8 mouse cellular contexts compared by ENCODE assay signal in genomic region chr13:23620733-23621531, GRCm38 (mm10). TPM values are rescaled to one million over a fixed set of nuclear protein-coding genes. Genes with fewer than 3 reads are reported as not detected.
DNase-seq lines count a peak whose midpoint lies in the region; ATAC-seq and TF ChIP-seq lines count a peak whose summit lies in the region.

Hist1h2be (minus strand) TSS chr13:23621124.

- peak; percentile 36; the same call in 1 of the 2 replicates for TF ChIP-seq POLR2A in brain, embryonic 14.5 days (IDR thresholded peaks at IDR 0.05; ENCODE audit: borderline replicate concordance, extremely low read depth, insufficient read depth, insufficient read length, poor library complexity, severe bottlenecking)
- no peak for TF ChIP-seq POLR2A in limb, embryonic 14.5 days (IDR thresholded peaks at IDR 0.05; ENCODE audit: borderline replicate concordance, extremely low read depth, insufficient read depth, insufficient read length)
- TF ChIP-seq POLR2A in spleen, adult 2 months (IDR thresholded peaks at IDR 0.05; ENCODE audit: low read depth, low read length): no peak; the same call in 1 of the 2 replicates

- peak within 1 kb of the TSS; percentile 93 for H3K27ac ChIP-seq in heart, embryonic 10.5 days
- H3K27ac ChIP-seq in kidney, embryonic 14.5 days (ENCODE audit: low read depth, low read length): peak within 1 kb of the TSS; percentile 99
- peak within 1 kb of the TSS; percentile 97 for H3K27ac ChIP-seq in limb, embryonic 14.5 days (replicated peaks; ENCODE audit: low read depth, low read length)
- H3K27ac ChIP-seq in midbrain, embryonic 16.5 days (ENCODE audit: low read length): peak within 1 kb of the TSS; percentile 89
- peak within 1 kb of the TSS; percentile 95 for H3K27ac ChIP-seq in spleen, adult 2 months (ENCODE audit: insufficient read depth, low read length)

- H3K27me3 ChIP-seq in erythroblast, embryonic 14.5 days (ENCODE audit: control insufficient read depth): peaks cover 17% of the 10 kb centered on the region
- no peaks in the 10 kb centered on the region for H3K27me3 ChIP-seq in heart, embryonic 10.5 days (ENCODE audit: insufficient read depth, poor library complexity, severe bottlenecking)
- H3K27me3 ChIP-seq in kidney, embryonic 14.5 days (ENCODE audit: control insufficient read depth, insufficient read depth, low read length): no peaks in the 10 kb centered on the region
- no peaks in the 10 kb centered on the region for H3K27me3 ChIP-seq in limb, embryonic 14.5 days (ENCODE audit: control insufficient read depth, insufficient read depth, low read length)
- H3K27me3 ChIP-seq in midbrain, embryonic 16.5 days (ENCODE audit: control insufficient read depth, insufficient read depth, low read depth, low read length): no peaks in the 10 kb centered on the region
- H3K27me3 ChIP-seq in spleen, adult 2 months (ENCODE audit: control insufficient read depth, insufficient read depth, low read length): no peaks in the 10 kb centered on the region

- no peaks in the 10 kb centered on the region for H3K9me3 ChIP-seq in erythroblast, embryonic 14.5 days (ENCODE audit: control insufficient read depth, low read length)
- no peaks in the 10 kb centered on the region for H3K9me3 ChIP-seq in heart, embryonic 10.5 days
- H3K9me3 ChIP-seq in kidney, embryonic 14.5 days (ENCODE audit: control insufficient read depth, low read length): no peaks in the 10 kb centered on the region
- no peaks in the 10 kb centered on the region for H3K9me3 ChIP-seq in limb, embryonic 14.5 days (ENCODE audit: control insufficient read depth, low read length)
- no peaks in the 10 kb centered on the region for H3K9me3 ChIP-seq in midbrain, embryonic 16.5 days (replicated peaks; ENCODE audit: control insufficient read depth, low read length, poor library complexity, severe bottlenecking)

- DNase-seq in CD4-positive helper T cell, adult 2 months (ENCODE audit: low read depth, low spot score): peak; percentile 94
- peak; percentile 99 for DNase-seq in brain, embryonic 14.5 days (ENCODE audit: low read depth)
- DNase-seq in heart, embryonic 10.5 days (ENCODE audit: low spot score): peak; percentile 82
- DNase-seq in limb, embryonic 14.5 days (ENCODE audit: low spot score): peak; percentile 96
- peak; percentile 37 to 90 for DNase-seq in spleen, adult 2 months (ENCODE audit: low read depth in 1 of 2, low spot score in 2 of 2)

- ATAC-seq in kidney, embryonic 14.5 days (ENCODE audit: low FRiP score, low TSS enrichment): peak; percentile 85
- peak; percentile 85 for ATAC-seq in limb, embryonic 14.5 days (ENCODE audit: low FRiP score, low read depth)
- peak; percentile 91 for ATAC-seq in midbrain, embryonic 16.5 days

- no peak for TF ChIP-seq CTCF in brain, embryonic 14.5 days (IDR thresholded peaks at IDR 0.05; ENCODE audit: borderline replicate concordance, extremely low read depth, insufficient read depth, insufficient read length)
- TF ChIP-seq CTCF in spleen, adult 2 months (IDR thresholded peaks at IDR 0.05; ENCODE audit: extremely low read depth, insufficient read depth, insufficient read length, insufficient replicate concordance): no peak

- H3K4me1 ChIP-seq in erythroblast, embryonic 14.5 days (ENCODE audit: control insufficient read depth): peaks cover 46% of the 10 kb centered on the region
- 0 out of 2 replicates have a peak, but pooled peaks cover 3% of the 10 kb centered on the region for H3K4me1 ChIP-seq in heart, embryonic 10.5 days
- H3K4me1 ChIP-seq in kidney, embryonic 14.5 days (ENCODE audit: control insufficient read depth, insufficient read depth, low read length): peaks cover 3% of the 10 kb centered on the region; the same call in 1 of the 2 replicates
- H3K4me1 ChIP-seq in limb, embryonic 14.5 days (ENCODE audit: control insufficient read depth, insufficient read depth, low read length): no peaks in the 10 kb centered on the region
- H3K4me1 ChIP-seq in midbrain, embryonic 16.5 days (ENCODE audit: control insufficient read depth, insufficient read depth, low read length): peaks cover 13% of the 10 kb centered on the region
- peaks cover 2% of the 10 kb centered on the region; the same call in 1 of the 2 replicates for H3K4me1 ChIP-seq in spleen, adult 2 months (ENCODE audit: control insufficient read depth, insufficient read depth, insufficient read length)

- H3K36me3 ChIP-seq in erythroblast, embryonic 14.5 days (ENCODE audit: control insufficient read depth): peaks cover 10% of the 10 kb centered on the region
- H3K36me3 ChIP-seq in heart, embryonic 10.5 days: no peaks in the 10 kb centered on the region
- H3K36me3 ChIP-seq in kidney, embryonic 14.5 days (ENCODE audit: control insufficient read depth, insufficient read depth, low read length): no peaks in the 10 kb centered on the region
- H3K36me3 ChIP-seq in limb, embryonic 14.5 days (ENCODE audit: control insufficient read depth, insufficient read depth, low read length): no peaks in the 10 kb centered on the region
- H3K36me3 ChIP-seq in midbrain, embryonic 16.5 days (ENCODE audit: control insufficient read depth, insufficient read depth, low read length): no peaks in the 10 kb centered on the region
- no peaks in the 10 kb centered on the region for H3K36me3 ChIP-seq in spleen, adult 2 months (ENCODE audit: control insufficient read depth, insufficient read depth, low read length)

- H3K4me2 ChIP-seq in kidney, embryonic 14.5 days (replicated peaks; ENCODE audit: low read depth, low read length): peak within 1 kb of the TSS; percentile 77
- H3K4me2 ChIP-seq in limb, embryonic 14.5 days (replicated peaks; ENCODE audit: low read depth, low read length, severe bottlenecking): peak within 1 kb of the TSS; percentile 88
- peak within 1 kb of the TSS; percentile 99 for H3K4me2 ChIP-seq in midbrain, embryonic 16.5 days (ENCODE audit: low read length)

- WGBS in heart, embryonic 10.5 days: 2% methylated on average over 27 of the region's 27 CpGs
- WGBS in kidney, embryonic 14.5 days: under 1% methylated on average over 27 of the region's 27 CpGs
- WGBS in limb, embryonic 14.5 days: 1% methylated on average over 27 of the region's 27 CpGs
- WGBS in midbrain, embryonic 16.5 days: under 1% methylated on average over 27 of the region's 27 CpGs
- WGBS in spleen, adult 2 months: under 1% methylated on average over 27 of the region's 27 CpGs

- peak within 1 kb of the TSS; percentile 65 for H3K4me3 ChIP-seq in erythroblast, embryonic 14.5 days (replicated peaks)
- peak within 1 kb of the TSS; percentile 67 for H3K4me3 ChIP-seq in heart, embryonic 10.5 days
- peak within 1 kb of the TSS; percentile 75 for H3K4me3 ChIP-seq in kidney, embryonic 14.5 days (ENCODE audit: low read length)
- peak within 1 kb of the TSS; percentile 61 for H3K4me3 ChIP-seq in limb, embryonic 14.5 days (replicated peaks; ENCODE audit: low read length)
- H3K4me3 ChIP-seq in midbrain, embryonic 16.5 days (ENCODE audit: low read depth, low read length): peak within 1 kb of the TSS; percentile 63
- peak within 1 kb of the TSS; percentile 65 for H3K4me3 ChIP-seq in spleen, adult 2 months (ENCODE audit: extremely low read depth, insufficient read depth, insufficient read length)

- H3K9ac ChIP-seq in kidney, embryonic 14.5 days (ENCODE audit: low read depth, low read length): peak within 1 kb of the TSS; percentile 95
- peak within 1 kb of the TSS; percentile 82 for H3K9ac ChIP-seq in limb, embryonic 14.5 days (ENCODE audit: low read depth, low read length, severe bottlenecking)
- H3K9ac ChIP-seq in midbrain, embryonic 16.5 days (ENCODE audit: low read depth, low read length): peak within 1 kb of the TSS; percentile 74

RNA-seq across cellular contexts. Expression of gene Hist1h2be, which starts in this region (rescaled TPM):
- polyA plus RNA-seq in brain, embryonic 14.5 days (2012; rRNA removed): 3.5 TPM in 2 replicates
- 0.33 and 0.67 TPM in 2 replicates for polyA plus RNA-seq in erythroblast, embryonic 14.5 days (2012)
- 1.2 and 1.9 TPM in 2 replicates for polyA plus RNA-seq in heart, embryonic 10.5 days (2016; fragmentation: Nextera tagmentation; extraction: Ambion mirVana)
- 2.9 and 3.1 TPM in 2 replicates for polyA plus RNA-seq in kidney, embryonic 14.5 days (2014; fragmentation: Nextera tagmentation; extraction: Ambion mirVana)
- 3.0 and 3.4 TPM in 2 replicates for polyA plus RNA-seq in limb, embryonic 14.5 days (2012; rRNA removed)
- 1.2 and 1.5 TPM in 2 replicates for polyA plus RNA-seq in limb, embryonic 14.5 days (2014; fragmentation: Nextera tagmentation; extraction: Ambion mirVana)
- 1.0 and 1.4 TPM in 2 replicates for polyA plus RNA-seq in midbrain, embryonic 16.5 days (2015; fragmentation: Nextera tagmentation; extraction: Ambion mirVana)
- polyA plus RNA-seq in spleen, adult 2 months (2012; rRNA removed): 2.8 and 3.8 TPM in 2 replicates

Comparison
In these comparisons a context has a peak if more than half of its experiments do, and no peak if none do; other contexts are left out.
1. Peak in every context shown above with its lines: DNase-seq, ATAC-seq, H3K4me3 ChIP-seq and H3K27ac ChIP-seq.